Mouse (Mus musculus) heart, postnatal 14 days (tissue): ENCODE results near the gene Dennd2c. TPM values are rescaled to one million over a fixed set of nuclear protein-coding genes. Genes with fewer than 3 reads are reported as not detected.
"Not testable (repeated sequence)": the region's sequence is repeated elsewhere in the genome, so short reads cannot be mapped to it uniquely, and the experiment has no call there.

Source experiments
- DNase-seq, 2 experiments: peaks; one replicate each; pipeline ENCODE4 v3.0.0; 2021 to 2022
- intact Hi-C: fragments of 180-260 bp; cut with DNase I; formaldehyde crosslinking; loops from one replicate; pipeline ENCODE4 v1.15.1; 2025
- total RNA-seq, 2 experiments: library from RNA; stranded (reverse); gene quantifications; 2 replicates each; pipeline ENCODE4 v1.2.3; 2021

Dennd2c gene
- total RNA-seq, 2 experiments from 2014 or later: 2.9 to 3.4 TPM

- no peak for DNase-seq
- intact Hi-C loops: no loop called here
These were observed 104.0 kb downstream of the Dennd2c start for GRCm38 (mm10) chr3:103206393-103206792.

GRCm38 (mm10) chr3:103207749-103208148 lies 105.3 kb downstream of the Dennd2c start:
- DNase-seq: no peak

GRCm38 (mm10) chr3:103208237-103208636 lies 105.8 kb downstream of the Dennd2c start:
- DNase-seq: no peak
- intact Hi-C loops: no loop called here

More at GRCm38 (mm10) chr3:103207749-103208148, 105.3 kb downstream of the Dennd2c start:
- intact Hi-C loops: no loop called here

GRCm38 (mm10) chr3:103211101-103211500 lies 108.7 kb downstream of the Dennd2c start:
- intact Hi-C loops: no loop called here
- DNase-seq: no peak

GRCm38 (mm10) chr3:103212142-103212541 lies 109.7 kb downstream of the Dennd2c start:
- intact Hi-C loops: no loop called here
- DNase-seq: no peak

- intact Hi-C loops: no loop called here
- no peak for DNase-seq
These were observed 111.1 kb downstream of the Dennd2c start for GRCm38 (mm10) chr3:103213537-103213936.

GRCm38 (mm10) chr3:103214593-103215285 lies 112.3 kb downstream of the Dennd2c start:
- no peak for DNase-seq
- intact Hi-C loops: no loop called here

GRCm38 (mm10) chr3:103215399-103215798 lies 113.0 kb downstream of the Dennd2c start:
- intact Hi-C loops, DNase-seq: not testable (repeated sequence)

Other genes starting within 250 kb of the Dennd2c start
- gene Sycp1, start 166.5 kb upstream of the Dennd2c start, total RNA-seq: not detected
- gene Nr1h5, start 138.5 kb upstream of the Dennd2c start, total RNA-seq: under 1 TPM in 1 of 2 experiments, not detected in 1; 0.15 TPM
- gene Sike1, start 106.9 kb upstream of the Dennd2c start, total RNA-seq: 10 to 100 TPM; 87.8 to 90.9 TPM
- 100 to 1,000 TPM; 413 to 418 TPM for gene Csde1, start 82.2 kb upstream of the Dennd2c start, total RNA-seq
- gene Nras, start 44.3 kb upstream of the Dennd2c start, total RNA-seq: 10 to 100 TPM; 67.0 to 87.2 TPM
- gene Ampd1, start 28.6 kb upstream of the Dennd2c start, total RNA-seq: not detected
- 10 to 100 TPM; 47.7 to 48.0 TPM for gene Bcas2, start 69.1 kb downstream of the Dennd2c start, total RNA-seq
- 10 to 100 TPM; 16.7 to 16.9 TPM for gene Trim33, start 176.7 kb downstream of the Dennd2c start, total RNA-seq